Mouse (Mus musculus): Measurements from ENCODE around the gene Tbc1d14.

GRCm38 (mm10) chr5:36458926-36459325 lies 134.2 kb downstream of the Tbc1d14 start:
- TF ChIP-seq CTCF (IDR thresholded peaks at IDR 0.05; ENCODE audit: insufficient read depth, low read depth, low read length), result no peak
- no peak for TF ChIP-seq POLR2A (IDR thresholded peaks at IDR 0.05; ENCODE audit: insufficient read depth, low read depth, low read length)

All from olfactory bulb, adult 2 months (tissue).